Mouse (Mus musculus) ovary, postnatal 36 days (tissue): ENCODE measurements at regions not wholly inside any gene's neighbourhood (a gene's known extent, or its start where the extent isn't known, plus 50 kb on each side); places are given as distances from the start of the nearest gene placed in this dataset.

Source experiments
- DNase-seq: peaks from one replicate; pipeline ENCODE4 v3.0.0; 2022; ENCODE audit warnings: low spot score, mixed read lengths

- DNase-seq = no peak
Observed at GRCm38 (mm10) chr11:113091901-113092568, 310.0 kb downstream of the Sox9 start.

GRCm38 (mm10) chr11:113093895-113094445 lies 311.9 kb downstream of the Sox9 start:
- no peak for DNase-seq

GRCm38 (mm10) chr11:113095625-113096024 lies 313.6 kb downstream of the Sox9 start:
- DNase-seq = no peak

- no peak for DNase-seq
Observed at GRCm38 (mm10) chr11:113096209-113096608, 314.2 kb downstream of the Sox9 start.

- no peak for DNase-seq
Observed at GRCm38 (mm10) chr11:113098360-113098759, 316.3 kb downstream of the Sox9 start.

GRCm38 (mm10) chr11:113100800-113101199 lies 318.8 kb downstream of the Sox9 start:
- no peak for DNase-seq

GRCm38 (mm10) chr11:113101534-113101933 lies 319.5 kb downstream of the Sox9 start:
- DNase-seq = peak; percentile 23

GRCm38 (mm10) chr11:113103161-113103845 lies 321.3 kb downstream of the Sox9 start:
- DNase-seq = no peak

- DNase-seq = no peak
Observed at GRCm38 (mm10) chr11:113105371-113105770, 323.3 kb downstream of the Sox9 start.

- DNase-seq = no peak
Observed at GRCm38 (mm10) chr11:113107205-113107844, 325.3 kb downstream of the Sox9 start.

- DNase-seq = no peak
Observed at GRCm38 (mm10) chr11:113107966-113108699, 326.1 kb downstream of the Sox9 start.

- no peak for DNase-seq
Observed at GRCm38 (mm10) chr11:113109096-113109495, 327.1 kb downstream of the Sox9 start.

- DNase-seq = no peak
Observed at GRCm38 (mm10) chr11:113113220-113113817, 331.3 kb downstream of the Sox9 start.

GRCm38 (mm10) chr11:113117179-113117898 lies 335.3 kb downstream of the Sox9 start:
- DNase-seq = no peak

- DNase-seq = no peak
Observed at GRCm38 (mm10) chr11:113120570-113120969, 338.5 kb downstream of the Sox9 start.

GRCm38 (mm10) chr11:113121307-113121706 lies 339.3 kb downstream of the Sox9 start:
- DNase-seq = no peak

GRCm38 (mm10) chr11:113122137-113122536 lies 340.1 kb downstream of the Sox9 start:
- no peak for DNase-seq

- no peak for DNase-seq
Observed at GRCm38 (mm10) chr11:113122964-113123363, 340.9 kb downstream of the Sox9 start.

GRCm38 (mm10) chr11:113125832-113126231 lies 343.8 kb downstream of the Sox9 start:
- no peak for DNase-seq

GRCm38 (mm10) chr11:113129192-113129591 lies 347.2 kb downstream of the Sox9 start:
- DNase-seq = no peak

GRCm38 (mm10) chr11:113129975-113130374 lies 348.0 kb downstream of the Sox9 start:
- DNase-seq = no peak
